Mouse (Mus musculus) ES-Bruce4 (cell line): Measurements from ENCODE around the gene Ubl7. TPM values are rescaled to one million over a fixed set of nuclear protein-coding genes. Genes with fewer than 3 reads are reported as not detected.

Experiments used
- H3K27ac ChIP-seq: 2 replicates; pipeline ENCODE4 v1.5.1; 2012; ENCODE audit warnings: low read length, inconsistent platforms; ENCODE audit not compliant: insufficient read depth
- H3K27me3 ChIP-seq: 2 replicates; pipeline ENCODE4 v1.6.1; 2012; ENCODE audit warnings: mild to moderate bottlenecking, low read length, inconsistent platforms; ENCODE audit not compliant: control insufficient read depth, poor library complexity, insufficient read depth, severe bottlenecking
- H3K36me3 ChIP-seq: 2 replicates; pipeline ENCODE4 v1.6.1; 2012; ENCODE audit warnings: inconsistent platforms, mild to moderate bottlenecking, low read length, moderate library complexity; ENCODE audit not compliant: control insufficient read depth, poor library complexity, insufficient read depth, severe bottlenecking
- H3K4me1 ChIP-seq: one replicate; pipeline ENCODE4 v1.8.1; 2011; ENCODE audit warnings: low read length; ENCODE audit not compliant: control insufficient read depth, insufficient read depth
- H3K4me3 ChIP-seq: 2 replicates; pipeline ENCODE4 v1.5.1; 2011; ENCODE audit warnings: low read depth, mild to moderate bottlenecking, low read length
- H3K9ac ChIP-seq: 2 replicates; pipeline ENCODE4 v1.6.1; 2012; ENCODE audit warnings: low read depth, mild to moderate bottlenecking, inconsistent platforms; ENCODE audit not compliant: poor library complexity, severe bottlenecking
- H3K9me3 ChIP-seq: replicated peaks from 2 replicates; pipeline ENCODE4 v1.6.1; 2012; ENCODE audit warnings: mild to moderate bottlenecking, low read length, inconsistent platforms; ENCODE audit not compliant: control insufficient read depth, poor library complexity, insufficient read depth, severe bottlenecking
- CTCF ChIP-seq: IDR thresholded peaks from one replicate; pipeline ENCODE4 v1.8.1; 2011; ENCODE audit warnings: low read depth, low read length
- EP300 ChIP-seq: IDR thresholded peaks from 2 replicates; pipeline ENCODE4 v1.6.1; 2011; ENCODE audit warnings: low read depth, low read length; ENCODE audit not compliant: insufficient read depth
- POLR2A ChIP-seq: IDR thresholded peaks from one replicate; pipeline ENCODE4 v1.8.1; 2011; ENCODE audit warnings: low read length; ENCODE audit not compliant: insufficient read depth
- polyA plus RNA-seq: library from polyadenylated mRNA; stranded (reverse); fragments of >200 nt; gene quantifications from 2 replicates; pipeline ENCODE4 v1.2.4, GENCODE M21; 2011; ENCODE audit warnings: low read depth; ENCODE audit not compliant: missing spikeins, insufficient read depth, insufficient read length

The Ubl7 gene
- polyA plus RNA-seq, 1 experiment = 67.5 TPM

- no peak overlapping the region for H3K27ac ChIP-seq
- no peak overlapping the region for H3K4me3 ChIP-seq
- H3K36me3 ChIP-seq = no peaks in the 10 kb centered on the region
- no peaks in the 10 kb centered on the region for H3K4me1 ChIP-seq
- H3K9me3 ChIP-seq = no peaks in the 10 kb centered on the region
- H3K9ac ChIP-seq = no peak overlapping the region
- TF ChIP-seq EP300 (no peak), POLR2A (no peak)
- no peaks in the 10 kb centered on the region for H3K27me3 ChIP-seq
Observed at GRCm38 (mm10) chr9:57956196-57956837, 45.5 kb downstream of the Ubl7 start.

GRCm38 (mm10) chr9:57956838-57957236 is 46.1 kb downstream of the Ubl7 start:
- H3K27ac ChIP-seq = no peak overlapping the region
- H3K4me3 ChIP-seq = no peak overlapping the region
- H3K27me3 ChIP-seq = no peaks in the 10 kb centered on the region
- H3K9me3 ChIP-seq = no peaks in the 10 kb centered on the region
- H3K4me1 ChIP-seq = no peaks in the 10 kb centered on the region
- no peaks in the 10 kb centered on the region for H3K36me3 ChIP-seq
- H3K9ac ChIP-seq = no peak overlapping the region
- no peak for TF ChIP-seq CTCF
- TF ChIP-seq POLR2A = no peak
- no peak for TF ChIP-seq EP300

DNA sequence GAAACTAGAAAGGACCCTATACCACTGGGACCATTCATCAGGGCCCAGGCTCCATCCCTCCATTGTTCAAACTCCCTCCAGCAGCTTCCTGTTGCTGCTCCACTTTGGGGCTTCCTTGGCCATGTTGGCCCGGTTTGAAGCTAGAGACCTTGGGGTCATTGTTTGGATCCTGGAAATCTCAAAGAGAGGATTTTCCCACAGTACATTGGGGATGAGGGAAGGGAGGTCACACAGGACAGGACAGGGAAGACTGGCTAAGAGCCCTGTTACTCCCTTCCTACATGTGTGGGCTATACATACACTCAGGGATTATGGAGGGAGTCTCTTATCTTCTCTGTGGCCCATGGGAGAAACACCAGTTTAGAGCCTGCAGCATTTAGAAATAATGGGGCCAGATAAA is 47.8 kb downstream of the Ubl7 start:
- H3K27ac ChIP-seq = no peak overlapping the region
- no peak overlapping the region for H3K9ac ChIP-seq
- no peak overlapping the region for H3K4me3 ChIP-seq
- no peaks in the 10 kb centered on the region for H3K4me1 ChIP-seq
- no peak for TF ChIP-seq POLR2A
- no peak for TF ChIP-seq CTCF
- no peak for TF ChIP-seq EP300
- H3K36me3 ChIP-seq = no peaks in the 10 kb centered on the region
- no peaks in the 10 kb centered on the region for H3K9me3 ChIP-seq
- H3K27me3 ChIP-seq = no peaks in the 10 kb centered on the region

DNA sequence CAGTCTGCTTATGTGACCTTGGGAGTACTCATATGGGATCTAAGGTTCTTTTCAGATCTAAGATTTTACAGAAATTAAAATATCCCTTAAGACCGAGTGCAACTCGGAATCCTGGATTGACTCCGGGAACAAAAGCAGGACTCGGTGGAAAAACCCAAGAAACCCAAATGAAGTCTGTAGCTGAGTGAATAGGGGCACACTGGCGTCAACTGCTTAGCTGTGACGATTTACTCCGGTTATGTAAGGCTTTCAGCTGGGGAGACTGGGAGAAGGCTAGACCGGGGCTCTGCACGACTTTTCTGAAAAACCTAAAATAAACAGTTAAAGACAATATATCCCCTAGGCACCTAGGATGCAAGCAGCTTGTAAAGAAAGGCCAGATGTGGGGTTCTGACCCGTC is 48.6 kb downstream of the Ubl7 start:
- H3K36me3 ChIP-seq = no peaks in the 10 kb centered on the region
- TF ChIP-seq POLR2A (no peak), CTCF (no peak)
- no peak overlapping the region for H3K27ac ChIP-seq
- H3K9ac ChIP-seq = no peak overlapping the region
- H3K4me3 ChIP-seq = no peak overlapping the region
- no peaks in the 10 kb centered on the region for H3K9me3 ChIP-seq
- no peaks in the 10 kb centered on the region for H3K4me1 ChIP-seq
- H3K27me3 ChIP-seq = no peaks in the 10 kb centered on the region

GRCm38 (mm10) chr9:57959886-57960866 is 49.4 kb downstream of the Ubl7 start:
- Histone ChIP-seq H3K4me1 (no peaks in the 10 kb centered on the region), H3K4me3 (no peak overlapping the region), H3K27ac (no peak overlapping the region), H3K36me3 (no peaks in the 10 kb centered on the region), H3K9me3 (no peaks in the 10 kb centered on the region), H3K9ac (no peak overlapping the region), H3K27me3 (no peaks in the 10 kb centered on the region)
- TF ChIP-seq POLR2A (no peak), CTCF (no peak), EP300 (no peak)

DNA sequence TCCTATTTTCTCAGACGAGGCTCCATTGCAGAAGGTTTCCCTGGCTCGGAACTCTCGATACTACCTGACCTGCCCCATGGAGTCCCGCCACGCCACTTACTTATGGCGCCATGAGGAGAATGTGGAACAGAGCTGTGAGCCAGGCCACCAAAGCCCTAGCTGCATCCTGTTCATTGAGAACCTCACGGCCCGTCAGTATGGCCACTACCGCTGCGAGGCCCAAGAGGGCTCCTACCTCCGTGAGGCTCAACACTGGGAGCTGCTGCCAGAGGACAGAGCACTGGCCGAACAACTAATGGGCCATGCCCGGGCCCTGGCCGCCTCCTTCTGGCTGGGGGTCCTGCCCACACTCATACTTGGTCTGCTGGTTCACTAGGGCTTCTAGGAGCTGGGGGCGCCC is 50.4 kb downstream of the Ubl7 start:
- no peak overlapping the region for H3K9ac ChIP-seq
- no peaks in the 10 kb centered on the region for H3K27me3 ChIP-seq
- H3K36me3 ChIP-seq = no peaks in the 10 kb centered on the region
- TF ChIP-seq EP300 (no peak), CTCF (no peak), POLR2A (no peak)
- no peak overlapping the region for H3K27ac ChIP-seq
- H3K4me1 ChIP-seq = no peaks in the 10 kb centered on the region
- no peaks in the 10 kb centered on the region for H3K9me3 ChIP-seq
- no peak overlapping the region for H3K4me3 ChIP-seq
